11 mouse cellular contexts compared by ENCODE assay signal in the genomic region with DNA sequence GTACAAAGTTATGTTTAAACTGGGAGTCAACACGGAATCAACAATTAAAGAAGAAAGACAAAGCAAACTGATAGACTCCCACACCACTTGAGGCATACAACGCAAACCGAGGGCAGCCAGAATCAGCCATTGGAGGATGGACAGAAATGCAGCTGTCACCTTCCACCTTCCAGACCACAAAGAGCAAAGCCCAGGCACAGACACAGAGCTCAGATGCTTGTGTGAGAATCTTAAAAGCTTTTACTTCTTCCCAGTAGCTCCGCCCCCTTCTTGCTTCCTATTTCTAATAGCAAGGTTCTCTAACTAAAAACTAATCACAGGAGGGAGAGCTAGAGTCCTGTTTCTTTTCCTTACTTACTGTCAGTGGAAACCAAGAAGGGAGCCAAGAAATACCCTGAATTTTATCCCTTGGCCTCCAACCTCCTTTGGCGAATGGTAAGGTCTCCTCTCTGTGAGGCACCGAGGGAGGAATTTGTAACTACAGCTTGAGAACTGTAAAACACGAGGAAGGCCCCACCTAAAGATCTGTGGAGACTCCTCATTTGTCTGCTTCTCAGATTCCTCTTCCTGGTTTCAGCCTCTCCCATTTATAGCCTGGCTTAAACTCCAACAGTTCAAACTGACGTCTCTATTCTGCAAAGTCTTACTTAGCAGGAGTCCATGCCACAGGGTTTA.
DNase-seq lines count a peak whose midpoint lies in the region; ATAC-seq lines count a peak whose summit lies in the region.
"Had no signal": no experiment of that assay in that cellular context is flagged by ENCODE, and none has a peak within 500 bp of the region (broad histone marks: within the 10 kb centered on the region; RNA-seq: fewer than 3 reads in every experiment).

No protein-coding gene starts in this region.

- H3K4me2 ChIP-seq in embryonic facial prominence, embryonic 15.5 days (replicated peaks) = 0 out of 2 replicates have a peak overlapping the region, but pooled peaks have one; percentile 8
- H3K4me2 ChIP-seq: heart, embryonic 11.5 days; midbrain, embryonic 12.5 days had no signal

- no peak overlapping the region for H3K9ac ChIP-seq in embryonic facial prominence, embryonic 15.5 days
- H3K9ac ChIP-seq: liver, embryonic 14.5 days; midbrain, embryonic 12.5 days had no signal

- no peaks in the 10 kb centered on the region for H3K27me3 ChIP-seq in heart, embryonic 10.5 days (ENCODE audit: insufficient read depth, poor library complexity, severe bottlenecking)
- no peaks in the 10 kb centered on the region for H3K27me3 ChIP-seq in embryonic facial prominence, embryonic 15.5 days
- H3K27me3 ChIP-seq in midbrain, embryonic 10.5 days (ENCODE audit: low read depth, poor library complexity, severe bottlenecking) = no peaks in the 10 kb centered on the region
- H3K27me3 ChIP-seq: midbrain, embryonic 12.5 days had no signal

- H3K4me1 ChIP-seq in heart, embryonic 10.5 days = peaks cover 5% of the 10 kb centered on the region; the same call in 1 of the 2 replicates
- H3K4me1 ChIP-seq in embryonic facial prominence, embryonic 15.5 days = peaks cover 11% of the 10 kb centered on the region; the same call in 1 of the 2 replicates
- peaks cover 19% of the 10 kb centered on the region for H3K4me1 ChIP-seq in midbrain, embryonic 10.5 days
- H3K4me1 ChIP-seq: midbrain, embryonic 12.5 days had no signal

- WGBS in heart, embryonic 10.5 days = 67% methylated on average over 8 of the region's 8 CpGs
- WGBS in embryonic facial prominence, embryonic 15.5 days = 60% methylated on average over 8 of the region's 8 CpGs
- WGBS in midbrain, embryonic 10.5 days = 74% methylated on average over 8 of the region's 8 CpGs

- no peak overlapping the region for H3K27ac ChIP-seq in heart, embryonic 10.5 days
- H3K27ac ChIP-seq in embryonic facial prominence, embryonic 15.5 days (replicated peaks) = peak overlapping the region; percentile 51
- no peak overlapping the region for H3K27ac ChIP-seq in midbrain, embryonic 10.5 days (replicated peaks)
- H3K27ac ChIP-seq: liver, embryonic 14.5 days; midbrain, embryonic 12.5 days had no signal

- no peak overlapping the region for H3K4me3 ChIP-seq in heart, embryonic 10.5 days
- H3K4me3 ChIP-seq in embryonic facial prominence, embryonic 15.5 days (replicated peaks) = no peak overlapping the region
- H3K4me3 ChIP-seq in midbrain, embryonic 10.5 days = no peak overlapping the region
- H3K4me3 ChIP-seq: midbrain, embryonic 12.5 days had no signal

- no peaks in the 10 kb centered on the region for H3K36me3 ChIP-seq in heart, embryonic 10.5 days
- H3K36me3 ChIP-seq in embryonic facial prominence, embryonic 15.5 days = no peaks in the 10 kb centered on the region
- H3K36me3 ChIP-seq in midbrain, embryonic 10.5 days = no peaks in the 10 kb centered on the region
- H3K36me3 ChIP-seq: midbrain, embryonic 12.5 days had no signal

- no peak for ATAC-seq in embryonic facial prominence, embryonic 15.5 days (ENCODE audit: insufficient number of reproducible peaks, low FRiP score, low TSS enrichment, low read depth)
- peak; percentile 78 for ATAC-seq in megakaryocyte, adult 5-6 weeks (ENCODE audit: poor library complexity, severe bottlenecking)

- peak; percentile 25 for DNase-seq in heart, adult 8-10 months (ENCODE audit: low spot score)
- DNase-seq in heart, embryonic 10.5 days (ENCODE audit: low spot score) = no peak
- DNase-seq in B cell, adult 2 months = peak; percentile 51 to 52
- DNase-seq in midbrain, embryonic 10.5 days (ENCODE audit: low spot score) = no peak
- DNase-seq in adrenal gland, postnatal 25 days = no peak
- DNase-seq in right cerebral cortex, adult 18-20 months = no peak

- H3K9me3 ChIP-seq in heart, embryonic 10.5 days = no peaks in the 10 kb centered on the region
- H3K9me3 ChIP-seq in embryonic facial prominence, embryonic 15.5 days (replicated peaks) = no peaks in the 10 kb centered on the region
- no peaks in the 10 kb centered on the region for H3K9me3 ChIP-seq in midbrain, embryonic 10.5 days (replicated peaks)
- H3K9me3 ChIP-seq: midbrain, embryonic 12.5 days had no signal

Comparison
In these comparisons a context has a peak if more than half of its experiments do, and no peak if none do; other contexts are left out.
1. DNase-seq: peak in heart, adult 8-10 months (single experiment) and B cell, adult 2 months (2 of 2); none in heart, embryonic 10.5 days (single experiment), midbrain, embryonic 10.5 days (single experiment), adrenal gland, postnatal 25 days (single experiment) and right cerebral cortex, adult 18-20 months (single experiment).